ENCODE assay signal across 8 mouse cellular contexts in the genomic region with DNA sequence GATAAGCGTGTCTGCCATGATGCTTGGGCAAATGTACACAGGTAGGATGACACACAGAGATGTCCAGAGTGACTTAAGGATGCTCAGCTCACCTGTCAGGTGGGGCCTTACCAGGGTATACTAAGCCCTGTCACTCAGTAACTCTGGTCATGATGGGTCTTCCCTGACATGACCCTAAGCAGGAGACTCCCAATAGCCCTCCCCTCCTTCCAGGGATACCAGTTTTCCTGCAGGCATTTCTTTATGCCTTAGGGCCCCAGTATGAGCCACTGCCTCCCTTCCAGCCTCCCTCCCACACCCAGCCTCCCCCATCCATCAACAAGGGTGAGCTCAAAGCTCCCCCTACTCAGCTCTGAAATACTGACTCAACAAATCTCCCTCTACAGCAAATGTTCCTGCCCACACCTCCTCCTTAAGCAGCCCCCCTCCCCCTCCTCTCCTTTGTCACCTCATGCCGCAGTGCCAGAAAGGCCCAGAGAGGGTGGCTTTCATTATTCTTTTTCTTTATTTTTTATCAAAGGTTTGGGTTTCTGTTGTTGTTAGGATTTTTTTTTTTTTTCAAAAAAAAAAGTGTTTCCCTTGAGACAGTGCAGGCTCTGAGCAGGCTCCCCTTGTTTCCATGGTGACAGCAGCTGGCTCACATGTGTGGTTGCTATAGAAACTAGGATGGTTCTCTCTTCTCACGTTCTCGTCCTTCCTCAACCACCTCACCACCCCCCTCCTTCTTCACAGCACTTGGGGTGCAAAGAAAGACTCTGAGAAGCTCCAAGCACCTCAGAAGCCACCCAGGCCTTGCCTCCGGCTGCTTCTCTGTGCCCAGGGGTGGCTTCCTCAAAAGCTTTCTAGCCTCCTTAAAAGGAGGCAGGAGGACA.
A peak's percentile ranks its signal among the peaks of the same experiment; 100 is the strongest.
DNase-seq lines count a peak whose midpoint lies in the region; ATAC-seq lines count a peak whose summit lies in the region.

No protein-coding gene starts in this region.

- H3K4me1 ChIP-seq in lung, embryonic 16.5 days (replicated peaks; ENCODE audit: control insufficient read depth, insufficient read depth, low read length), result peaks cover 60% of the 10 kb centered on the region

- ATAC-seq in lung, embryonic 16.5 days (ENCODE audit: low read depth), result no peak
- ATAC-seq in common myeloid progenitor, adult 5-6 weeks (replicated peaks; ENCODE audit: low read depth, poor library complexity, severe bottlenecking), result peak; percentile 23
- ATAC-seq in megakaryocyte progenitor cell, adult 5-6 weeks (replicated peaks; ENCODE audit: poor library complexity), result 0 out of 2 replicates have a peak, but pooled peaks have one; percentile 1

- no peak overlapping the region for H3K4me2 ChIP-seq in lung, embryonic 16.5 days (ENCODE audit: low read depth, low read length)

- no peak overlapping the region for H3K9ac ChIP-seq in lung, embryonic 16.5 days (ENCODE audit: low read length)

- no peak for DNase-seq in lung, adult 18-20 months
- DNase-seq in frontal cortex, postnatal 36 days (ENCODE audit: low spot score in 2 of 2), result peak; percentile 71 to 90
- DNase-seq in right cerebral cortex, postnatal 4 days, result peak; percentile 62
- DNase-seq in testis, postnatal 10 days (ENCODE audit: low spot score), result no peak
- no peak for DNase-seq in yolk sac, embryonic 10.5 days (ENCODE audit: low spot score)

- 0 out of 2 replicates have a peak overlapping the region, but pooled peaks have one; percentile 1 for H3K27ac ChIP-seq in lung, embryonic 16.5 days (ENCODE audit: low read length)

- no peaks in the 10 kb centered on the region for H3K36me3 ChIP-seq in lung, embryonic 16.5 days (ENCODE audit: control insufficient read depth, insufficient read depth, low read length)

- 23% methylated on average over 5 of the region's 5 CpGs for WGBS in lung, embryonic 16.5 days

- H3K27me3 ChIP-seq in lung, embryonic 16.5 days (ENCODE audit: control insufficient read depth, insufficient read depth, low read depth, low read length), result no peaks in the 10 kb centered on the region

- H3K9me3 ChIP-seq in lung, embryonic 16.5 days (ENCODE audit: control insufficient read depth, low read length), result no peaks in the 10 kb centered on the region

- H3K4me3 ChIP-seq in lung, embryonic 16.5 days (ENCODE audit: low read length), result no peak overlapping the region

Comparison
In these comparisons a context has a peak if more than half of its experiments do, and no peak if none do; other contexts are left out.
1. DNase-seq: peak in frontal cortex, postnatal 36 days (2 of 2) and right cerebral cortex, postnatal 4 days (single experiment); none in lung, adult 18-20 months (0 of 2), testis, postnatal 10 days (single experiment) and yolk sac, embryonic 10.5 days (single experiment).